ENCODE assay signal across 16 mouse cellular contexts in the genomic region with DNA sequence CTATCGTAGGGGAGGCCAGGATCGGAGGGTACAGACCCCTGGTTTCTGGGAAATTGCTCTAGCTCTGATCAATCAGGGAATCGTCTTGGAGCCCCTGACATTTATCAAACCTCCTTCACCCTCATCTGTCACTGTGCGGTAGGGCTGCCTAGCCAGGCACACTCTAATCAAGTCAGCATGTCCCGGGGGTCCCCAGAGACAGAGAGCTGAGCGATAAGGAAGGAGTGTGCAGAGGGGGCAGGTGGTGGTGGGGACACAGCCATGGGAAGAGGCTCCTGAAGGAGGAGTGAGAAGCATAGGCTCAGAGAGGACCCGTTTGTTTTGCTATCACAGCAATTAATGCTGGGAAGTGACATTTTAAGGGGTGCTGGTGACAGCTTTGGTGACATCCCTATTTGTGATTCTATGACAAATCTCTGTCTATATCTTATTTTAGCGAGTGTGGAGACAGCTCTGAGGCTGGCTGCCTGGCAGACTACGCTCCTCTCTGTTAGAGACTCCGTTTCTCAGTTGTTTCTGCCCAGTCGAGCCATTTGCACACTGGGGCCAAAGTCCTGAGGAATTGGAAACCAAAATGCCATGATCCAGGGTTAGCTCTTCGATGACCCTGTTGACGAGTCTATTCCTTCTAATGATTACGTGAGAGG.
A peak's percentile ranks its signal among the peaks of the same experiment; 100 is the strongest.
DNase-seq lines count a peak whose midpoint lies in the region; ATAC-seq lines count a peak whose summit lies in the region.
"Had no signal": no experiment of that assay in that cellular context is flagged by ENCODE, and none has a peak within 500 bp of the region (broad histone marks: within the 10 kb centered on the region; RNA-seq: fewer than 3 reads in every experiment).

No protein-coding gene starts in this region.

- H3K4me2 ChIP-seq in forebrain, embryonic 14.5 days (ENCODE audit: low read length): no peak overlapping the region
- H3K4me2 ChIP-seq in forebrain, embryonic 13.5 days: no peak overlapping the region
- H3K4me2 ChIP-seq in hindbrain, embryonic 13.5 days: no peak overlapping the region
- H3K4me2 ChIP-seq in midbrain, embryonic 15.5 days: no peak overlapping the region
- H3K4me2 ChIP-seq in kidney, embryonic 16.5 days (replicated peaks; ENCODE audit: low read depth, low read length): no peak overlapping the region
- H3K4me2 ChIP-seq: embryonic facial prominence, embryonic 12.5 days; heart, embryonic 15.5 days had no signal

- WGBS in forebrain, embryonic 14.5 days: 72% methylated on average over 14 of the region's 14 CpGs
- WGBS in forebrain, embryonic 13.5 days: 74% methylated on average over 14 of the region's 14 CpGs
- WGBS in hindbrain, embryonic 13.5 days: 52% methylated on average over 14 of the region's 14 CpGs
- WGBS in midbrain, embryonic 15.5 days: 52% methylated on average over 14 of the region's 14 CpGs
- 59% methylated on average over 14 of the region's 14 CpGs for WGBS in kidney, embryonic 16.5 days

- H3K9me3 ChIP-seq in forebrain, embryonic 14.5 days (replicated peaks; ENCODE audit: control insufficient read depth, low read length): no peaks in the 10 kb centered on the region
- H3K9me3 ChIP-seq in forebrain, embryonic 13.5 days (replicated peaks): no peaks in the 10 kb centered on the region
- H3K9me3 ChIP-seq in hindbrain, embryonic 13.5 days: no peaks in the 10 kb centered on the region
- no peaks in the 10 kb centered on the region for H3K9me3 ChIP-seq in midbrain, embryonic 15.5 days
- no peaks in the 10 kb centered on the region for H3K9me3 ChIP-seq in kidney, embryonic 16.5 days (ENCODE audit: low read length)
- H3K9me3 ChIP-seq: embryonic facial prominence, embryonic 12.5 days; heart, embryonic 15.5 days had no signal

- no peaks in the 10 kb centered on the region for H3K27me3 ChIP-seq in forebrain, embryonic 14.5 days (replicated peaks; ENCODE audit: control insufficient read depth, insufficient read depth, low read length)
- no peaks in the 10 kb centered on the region for H3K27me3 ChIP-seq in forebrain, embryonic 13.5 days
- H3K27me3 ChIP-seq in hindbrain, embryonic 13.5 days: no peaks in the 10 kb centered on the region
- H3K27me3 ChIP-seq in midbrain, embryonic 15.5 days (replicated peaks): no peaks in the 10 kb centered on the region
- H3K27me3 ChIP-seq in kidney, embryonic 16.5 days (ENCODE audit: insufficient read depth, low read length): no peaks in the 10 kb centered on the region
- H3K27me3 ChIP-seq: embryonic facial prominence, embryonic 12.5 days; heart, embryonic 15.5 days; Patski had no signal

- no peak overlapping the region for H3K27ac ChIP-seq in forebrain, embryonic 14.5 days (ENCODE audit: low read depth, low read length)
- no peak overlapping the region for H3K27ac ChIP-seq in forebrain, embryonic 13.5 days
- H3K27ac ChIP-seq in hindbrain, embryonic 13.5 days: peak overlapping the region; percentile 48; the same call in 1 of the 2 replicates
- H3K27ac ChIP-seq in midbrain, embryonic 15.5 days: no peak overlapping the region
- no peak overlapping the region for H3K27ac ChIP-seq in kidney, embryonic 16.5 days (ENCODE audit: low read length)
- H3K27ac ChIP-seq: embryonic facial prominence, embryonic 12.5 days; heart, embryonic 15.5 days; liver, embryonic 14.5 days had no signal

- no peaks in the 10 kb centered on the region for H3K36me3 ChIP-seq in forebrain, embryonic 14.5 days (ENCODE audit: control insufficient read depth, insufficient read depth, low read length)
- no peaks in the 10 kb centered on the region for H3K36me3 ChIP-seq in forebrain, embryonic 13.5 days (ENCODE audit: poor library complexity, severe bottlenecking)
- H3K36me3 ChIP-seq in hindbrain, embryonic 13.5 days: no peaks in the 10 kb centered on the region
- no peaks in the 10 kb centered on the region for H3K36me3 ChIP-seq in midbrain, embryonic 15.5 days (replicated peaks)
- H3K36me3 ChIP-seq in kidney, embryonic 16.5 days (ENCODE audit: insufficient read depth, low read length): no peaks in the 10 kb centered on the region
- H3K36me3 ChIP-seq: embryonic facial prominence, embryonic 12.5 days; heart, embryonic 15.5 days had no signal

- ATAC-seq in forebrain, embryonic 14.5 days: 0 out of 2 replicates have a peak, but pooled peaks have one; percentile 32
- no peak for ATAC-seq in forebrain, embryonic 13.5 days
- ATAC-seq in hindbrain, embryonic 13.5 days (ENCODE audit: low FRiP score): peak; percentile 81; the same call in 1 of the 2 replicates
- ATAC-seq in midbrain, embryonic 15.5 days (replicated peaks): peak; percentile 84
- ATAC-seq in erythroblast, adult 5-6 weeks (replicated peaks; ENCODE audit: low FRiP score, poor library complexity, severe bottlenecking): no peak
- ATAC-seq in kidney, embryonic 16.5 days (ENCODE audit: low FRiP score, low TSS enrichment): no peak
- ATAC-seq: Patski had no signal

- no peaks in the 10 kb centered on the region for H3K4me1 ChIP-seq in forebrain, embryonic 14.5 days (ENCODE audit: control insufficient read depth, insufficient read depth, low read length)
- peaks cover 4% of the 10 kb centered on the region; the same call in 1 of the 2 replicates for H3K4me1 ChIP-seq in forebrain, embryonic 13.5 days
- peaks cover 19% of the 10 kb centered on the region for H3K4me1 ChIP-seq in hindbrain, embryonic 13.5 days (replicated peaks)
- H3K4me1 ChIP-seq in midbrain, embryonic 15.5 days: peaks cover 7% of the 10 kb centered on the region
- H3K4me1 ChIP-seq in kidney, embryonic 16.5 days (ENCODE audit: insufficient read depth, low read length): no peaks in the 10 kb centered on the region
- H3K4me1 ChIP-seq: embryonic facial prominence, embryonic 12.5 days had no signal

- H3K9ac ChIP-seq in forebrain, embryonic 14.5 days (ENCODE audit: low read length): no peak overlapping the region
- no peak overlapping the region for H3K9ac ChIP-seq in forebrain, embryonic 13.5 days
- H3K9ac ChIP-seq in hindbrain, embryonic 13.5 days: no peak overlapping the region
- no peak overlapping the region for H3K9ac ChIP-seq in midbrain, embryonic 15.5 days
- no peak overlapping the region for H3K9ac ChIP-seq in kidney, embryonic 16.5 days (replicated peaks; ENCODE audit: low read length)
- H3K9ac ChIP-seq: embryonic facial prominence, embryonic 12.5 days; heart, embryonic 15.5 days; liver, embryonic 14.5 days had no signal

- no peak for DNase-seq in forebrain, embryonic 14.5 days (ENCODE audit: low spot score)
- peak; percentile 25 for DNase-seq in embryo, embryonic 10.5 days (ENCODE audit: low spot score)
- no peak for DNase-seq in spleen, postnatal 14 days (ENCODE audit: low spot score in 2 of 2)
- DNase-seq: cerebellum, adult 2 months; kidney, postnatal 25 days; lung, postnatal 14 days; thymus, postnatal 4 days had no signal

- no peak overlapping the region for H3K4me3 ChIP-seq in forebrain, embryonic 14.5 days (ENCODE audit: low read depth, low read length)
- no peak overlapping the region for H3K4me3 ChIP-seq in forebrain, embryonic 13.5 days
- H3K4me3 ChIP-seq in hindbrain, embryonic 13.5 days: no peak overlapping the region
- no peak overlapping the region for H3K4me3 ChIP-seq in midbrain, embryonic 15.5 days
- H3K4me3 ChIP-seq in kidney, embryonic 16.5 days (ENCODE audit: low read length): no peak overlapping the region
- H3K4me3 ChIP-seq: embryonic facial prominence, embryonic 12.5 days; heart, embryonic 15.5 days had no signal

Comparison
In these comparisons a context has a peak if more than half of its experiments do, and no peak if none do; other contexts are left out.
1. ATAC-seq: peak in forebrain, embryonic 14.5 days (single experiment), hindbrain, embryonic 13.5 days (single experiment) and midbrain, embryonic 15.5 days (single experiment); none in forebrain, embryonic 13.5 days (single experiment), erythroblast, adult 5-6 weeks (single experiment) and kidney, embryonic 16.5 days (single experiment).